Mouse (Mus musculus): ENCODE results near the gene Pfn1.

Pfn1 gene

GRCm38 (mm10) chr11:70654923-70655570 lies 603 bp upstream of the Pfn1 start:
- DNase-seq (ENCODE audit: low read depth, low spot score), result peak; percentile 56

GRCm38 (mm10) chr11:70653345-70654197 lies 873 bp downstream of the Pfn1 start:
- peak; percentile 63 for DNase-seq (ENCODE audit: low read depth, low spot score)

GRCm38 (mm10) chr11:70652884-70653344 lies 1.5 kb downstream of the Pfn1 start:
- no peak for DNase-seq (ENCODE audit: low read depth, low spot score)

- DNase-seq (ENCODE audit: low read depth, low spot score), result no peak
Measured at GRCm38 (mm10) chr11:70652029-70652883, 2.2 kb downstream of the Pfn1 start.

GRCm38 (mm10) chr11:70651391-70651790 lies 3.1 kb downstream of the Pfn1 start:
- no peak for DNase-seq (ENCODE audit: low read depth, low spot score)

GRCm38 (mm10) chr11:70650322-70651175 lies 3.9 kb downstream of the Pfn1 start:
- DNase-seq (ENCODE audit: low read depth, low spot score), result no peak

- DNase-seq (ENCODE audit: low read depth, low spot score), result no peak
Measured at GRCm38 (mm10) chr11:70649185-70649734, 5.2 kb downstream of the Pfn1 start.

- no peak for DNase-seq (ENCODE audit: low read depth, low spot score)
Measured at GRCm38 (mm10) chr11:70648512-70648911, 5.9 kb downstream of the Pfn1 start.

- no peak for DNase-seq (ENCODE audit: low read depth, low spot score)
Measured at GRCm38 (mm10) chr11:70647716-70648420, 6.6 kb downstream of the Pfn1 start.

GRCm38 (mm10) chr11:70646691-70647650 lies 7.5 kb downstream of the Pfn1 start, which contains the start of the genes Rnf167 and Slc25a11:
TSS of gene Rnf167 (plus strand) at chr11:70647235.
TSS of gene Slc25a11 (minus strand) at chr11:70647479.
- peak; percentile 99 for DNase-seq (ENCODE audit: low read depth, low spot score)

GRCm38 (mm10) chr11:70646259-70646555 lies 8.2 kb downstream of the Pfn1 start:
- DNase-seq (ENCODE audit: low read depth, low spot score), result no peak

GRCm38 (mm10) chr11:70645461-70646258 lies 8.8 kb downstream of the Pfn1 start:
- DNase-seq (ENCODE audit: low read depth, low spot score), result no peak

GRCm38 (mm10) chr11:70644564-70645103 lies 9.8 kb downstream of the Pfn1 start:
- DNase-seq (ENCODE audit: low read depth, low spot score), result no peak

- no peak for DNase-seq (ENCODE audit: low read depth, low spot score)
Measured at GRCm38 (mm10) chr11:70643051-70643450, 11.4 kb downstream of the Pfn1 start.

- no peak for DNase-seq (ENCODE audit: low read depth, low spot score)
Measured at GRCm38 (mm10) chr11:70641241-70641640, 13.2 kb downstream of the Pfn1 start.

- DNase-seq (ENCODE audit: low read depth, low spot score), result no peak
Measured at GRCm38 (mm10) chr11:70639976-70640375, 14.5 kb downstream of the Pfn1 start.

- no peak for DNase-seq (ENCODE audit: low read depth, low spot score)
Measured at GRCm38 (mm10) chr11:70638714-70639278, 15.6 kb downstream of the Pfn1 start, which contains the start of gene Gp1ba. TSS of gene Gp1ba (plus strand) at chr11:70639122.
